16 mouse cellular contexts compared by ENCODE assay signal in genomic region chr1:89770298-89770697, GRCm38 (mm10).
DNase-seq lines count a peak whose midpoint lies in the region; ATAC-seq and TF ChIP-seq lines count a peak whose summit lies in the region.
"Had no signal": no experiment of that assay in that cellular context is flagged by ENCODE, and none has a peak within 500 bp of the region (broad histone marks: within the 10 kb centered on the region; RNA-seq: fewer than 3 reads in every experiment).

No protein-coding gene starts in this region.

- no peaks in the 10 kb centered on the region for H3K9me3 ChIP-seq in kidney, postnatal 0 days (replicated peaks; ENCODE audit: low read length)
- no peaks in the 10 kb centered on the region for H3K9me3 ChIP-seq in kidney, embryonic 14.5 days (ENCODE audit: control insufficient read depth, low read length)
- H3K9me3 ChIP-seq in midbrain, postnatal 0 days (ENCODE audit: low read length): no peaks in the 10 kb centered on the region
- no peaks in the 10 kb centered on the region for H3K9me3 ChIP-seq in midbrain, embryonic 15.5 days
- H3K9me3 ChIP-seq: forebrain, embryonic 13.5 days; megakaryocyte, embryonic 14.5 days had no signal

- no peak overlapping the region for H3K4me2 ChIP-seq in kidney, postnatal 0 days (ENCODE audit: low read length)
- H3K4me2 ChIP-seq in kidney, embryonic 14.5 days (replicated peaks; ENCODE audit: low read depth, low read length): no peak overlapping the region
- no peak overlapping the region for H3K4me2 ChIP-seq in midbrain, postnatal 0 days (ENCODE audit: low read depth, low read length, poor library complexity, severe bottlenecking)
- H3K4me2 ChIP-seq in midbrain, embryonic 15.5 days: no peak overlapping the region
- H3K4me2 ChIP-seq: forebrain, embryonic 13.5 days; heart, embryonic 13.5 days had no signal

- no peak for ATAC-seq in kidney, postnatal 0 days (replicated peaks; ENCODE audit: low FRiP score, low read depth)
- no peak for ATAC-seq in kidney, embryonic 14.5 days (ENCODE audit: low FRiP score, low TSS enrichment)
- no peak for ATAC-seq in midbrain, postnatal 0 days (ENCODE audit: low FRiP score)
- ATAC-seq in midbrain, embryonic 15.5 days (replicated peaks): no peak
- ATAC-seq: forebrain, embryonic 13.5 days; midbrain, embryonic 16.5 days; Patski had no signal

- H3K27me3 ChIP-seq in kidney, postnatal 0 days (ENCODE audit: insufficient read depth, low read length): no peaks in the 10 kb centered on the region
- no peaks in the 10 kb centered on the region for H3K27me3 ChIP-seq in kidney, embryonic 14.5 days (ENCODE audit: control insufficient read depth, insufficient read depth, low read length)
- H3K27me3 ChIP-seq in midbrain, postnatal 0 days (ENCODE audit: insufficient read depth, low read length): no peaks in the 10 kb centered on the region
- H3K27me3 ChIP-seq in midbrain, embryonic 15.5 days (replicated peaks): no peaks in the 10 kb centered on the region
- H3K27me3 ChIP-seq: heart, embryonic 13.5 days; Patski had no signal

- intact Hi-C loops in left cerebral cortex, postnatal 4 days (cut with DNase I): no loop called here

- no peaks in the 10 kb centered on the region for H3K4me1 ChIP-seq in kidney, postnatal 0 days (replicated peaks; ENCODE audit: insufficient read depth, low read length)
- no peaks in the 10 kb centered on the region for H3K4me1 ChIP-seq in kidney, embryonic 14.5 days (ENCODE audit: control insufficient read depth, insufficient read depth, low read length)
- no peaks in the 10 kb centered on the region; the same call in 1 of the 2 replicates for H3K4me1 ChIP-seq in midbrain, postnatal 0 days (ENCODE audit: insufficient read depth, low read length)
- peaks cover 34% of the 10 kb centered on the region for H3K4me1 ChIP-seq in midbrain, embryonic 15.5 days

- H3K27ac ChIP-seq in kidney, postnatal 0 days: no peak overlapping the region
- no peak overlapping the region for H3K27ac ChIP-seq in kidney, embryonic 14.5 days (ENCODE audit: low read depth, low read length)
- no peak overlapping the region for H3K27ac ChIP-seq in midbrain, postnatal 0 days (ENCODE audit: low read depth, low read length)
- H3K27ac ChIP-seq in midbrain, embryonic 15.5 days: no peak overlapping the region
- H3K27ac ChIP-seq: forebrain, embryonic 13.5 days; heart, embryonic 13.5 days had no signal

- H3K4me3 ChIP-seq in kidney, postnatal 0 days (replicated peaks; ENCODE audit: low read depth, low read length): no peak overlapping the region
- no peak overlapping the region for H3K4me3 ChIP-seq in kidney, embryonic 14.5 days (ENCODE audit: low read length)
- no peak overlapping the region for H3K4me3 ChIP-seq in midbrain, postnatal 0 days (ENCODE audit: low read depth, low read length)
- no peak overlapping the region for H3K4me3 ChIP-seq in midbrain, embryonic 15.5 days
- H3K4me3 ChIP-seq: forebrain, embryonic 13.5 days; heart, embryonic 13.5 days; megakaryocyte, embryonic 14.5 days had no signal

- no peak for DNase-seq in kidney, postnatal 0 days (ENCODE audit: low spot score)
- no peak for DNase-seq in midbrain, postnatal 0 days (ENCODE audit: low spot score)
- peak; percentile 53 for DNase-seq in ZHBTc4 (ENCODE audit: low read depth, low spot score)
- DNase-seq in adrenal gland, adult (ENCODE audit: inconsistent age in 2 of 2, low spot score in 1 of 2): no peak
- DNase-seq in left cerebral cortex, postnatal 4 days: no peak
- DNase-seq: cerebellum, postnatal 25 days; heart, postnatal 4 days; spleen, adult 18-20 months; thymus, adult 2 months had no signal

- H3K9ac ChIP-seq in kidney, postnatal 0 days (ENCODE audit: low read depth, low read length): no peak overlapping the region
- no peak overlapping the region for H3K9ac ChIP-seq in kidney, embryonic 14.5 days (ENCODE audit: low read depth, low read length)
- H3K9ac ChIP-seq in midbrain, postnatal 0 days (replicated peaks; ENCODE audit: low read length, poor library complexity, severe bottlenecking): no peak overlapping the region
- H3K9ac ChIP-seq in midbrain, embryonic 15.5 days: no peak overlapping the region
- H3K9ac ChIP-seq: forebrain, embryonic 13.5 days; heart, embryonic 13.5 days had no signal

- 79% methylated on average over 1 of the region's 1 CpGs for WGBS in kidney, postnatal 0 days
- WGBS in kidney, embryonic 14.5 days: 74% methylated on average over 1 of the region's 1 CpGs
- WGBS in midbrain, postnatal 0 days: 76% methylated on average over 1 of the region's 1 CpGs
- WGBS in midbrain, embryonic 15.5 days: 77% methylated on average over 1 of the region's 1 CpGs

- TF ChIP-seq CTCF in kidney, postnatal 0 days (IDR thresholded peaks at IDR 0.05; ENCODE audit: low read depth): peak; percentile 48
- TF ChIP-seq CTCF in midbrain, postnatal 0 days (IDR thresholded peaks at IDR 0.05): peak; percentile 59

- H3K36me3 ChIP-seq in kidney, postnatal 0 days (ENCODE audit: insufficient read depth, low read length): no peaks in the 10 kb centered on the region
- no peaks in the 10 kb centered on the region; the same call in 1 of the 2 replicates for H3K36me3 ChIP-seq in kidney, embryonic 14.5 days (ENCODE audit: control insufficient read depth, insufficient read depth, low read length)
- H3K36me3 ChIP-seq in midbrain, postnatal 0 days (ENCODE audit: insufficient read depth, low read length): no peaks in the 10 kb centered on the region
- no peaks in the 10 kb centered on the region for H3K36me3 ChIP-seq in midbrain, embryonic 15.5 days (replicated peaks)
